ENCODE assay signal across 8 mouse cellular contexts in genomic region chr17:35701978-35702461, GRCm38 (mm10). TPM values are rescaled to one million over a fixed set of nuclear protein-coding genes. Genes with fewer than 3 reads are reported as not detected.
DNase-seq lines count a peak whose midpoint lies in the region; ATAC-seq lines count a peak whose summit lies in the region.

No protein-coding gene starts in this region.

- no peak for ATAC-seq in embryonic facial prominence, embryonic 14.5 days (ENCODE audit: low read depth)
- no peak for ATAC-seq in hindbrain, embryonic 11.5 days (ENCODE audit: low FRiP score)
- no peak for ATAC-seq in limb, embryonic 13.5 days (ENCODE audit: low FRiP score, low read depth)
- ATAC-seq in midbrain, embryonic 16.5 days, result no peak
- ATAC-seq in megakaryocyte-erythroid progenitor cell, adult 5-6 weeks (replicated peaks; ENCODE audit: low FRiP score, low TSS enrichment, poor library complexity, severe bottlenecking), result no peak
- ATAC-seq in frontal cortex, adult (ENCODE audit: low TSS enrichment), result no peak

- peak overlapping the region; percentile 63 for H3K4me2 ChIP-seq in embryonic facial prominence, embryonic 14.5 days (ENCODE audit: low read depth, low read length)
- H3K4me2 ChIP-seq in hindbrain, embryonic 11.5 days (replicated peaks; ENCODE audit: low read depth, low read length), result peak overlapping the region; percentile 88
- H3K4me2 ChIP-seq in limb, embryonic 13.5 days (replicated peaks), result peak overlapping the region; percentile 83
- peak overlapping the region; percentile 94 for H3K4me2 ChIP-seq in midbrain, embryonic 16.5 days (ENCODE audit: low read length)

- H3K9ac ChIP-seq in embryonic facial prominence, embryonic 14.5 days (ENCODE audit: low read depth, low read length), result peak overlapping the region; percentile 80
- peak overlapping the region; percentile 97 for H3K9ac ChIP-seq in hindbrain, embryonic 11.5 days (ENCODE audit: low read depth, low read length)
- peak overlapping the region; percentile 82 for H3K9ac ChIP-seq in limb, embryonic 13.5 days
- peak overlapping the region; percentile 95 for H3K9ac ChIP-seq in midbrain, embryonic 16.5 days (ENCODE audit: low read depth, low read length)

- H3K27me3 ChIP-seq in embryonic facial prominence, embryonic 14.5 days (replicated peaks; ENCODE audit: control insufficient read depth, insufficient read depth, low read length), result no peaks in the 10 kb centered on the region
- no peaks in the 10 kb centered on the region for H3K27me3 ChIP-seq in hindbrain, embryonic 11.5 days (ENCODE audit: control insufficient read depth, insufficient read depth, low read length)
- peaks cover 11% of the 10 kb centered on the region for H3K27me3 ChIP-seq in limb, embryonic 13.5 days
- no peaks in the 10 kb centered on the region for H3K27me3 ChIP-seq in midbrain, embryonic 16.5 days (ENCODE audit: control insufficient read depth, insufficient read depth, low read depth, low read length)

- H3K4me3 ChIP-seq in embryonic facial prominence, embryonic 14.5 days (ENCODE audit: low read depth, low read length), result peak overlapping the region; percentile 53
- H3K4me3 ChIP-seq in hindbrain, embryonic 11.5 days (ENCODE audit: low read depth, low read length), result peak overlapping the region; percentile 93
- H3K4me3 ChIP-seq in limb, embryonic 13.5 days, result peak overlapping the region; percentile 68
- peak overlapping the region; percentile 68 for H3K4me3 ChIP-seq in midbrain, embryonic 16.5 days (ENCODE audit: low read depth, low read length)

- H3K36me3 ChIP-seq in embryonic facial prominence, embryonic 14.5 days (ENCODE audit: control insufficient read depth, insufficient read depth, low read length), result no peaks in the 10 kb centered on the region
- no peaks in the 10 kb centered on the region for H3K36me3 ChIP-seq in hindbrain, embryonic 11.5 days (ENCODE audit: control insufficient read depth, insufficient read depth, low read length)
- H3K36me3 ChIP-seq in limb, embryonic 13.5 days, result no peaks in the 10 kb centered on the region
- H3K36me3 ChIP-seq in midbrain, embryonic 16.5 days (ENCODE audit: control insufficient read depth, insufficient read depth, low read length), result no peaks in the 10 kb centered on the region

- peak overlapping the region; percentile 95 for H3K27ac ChIP-seq in embryonic facial prominence, embryonic 14.5 days (replicated peaks; ENCODE audit: low read depth, low read length)
- H3K27ac ChIP-seq in hindbrain, embryonic 11.5 days (ENCODE audit: low read depth, low read length), result peak overlapping the region; percentile 100
- peak overlapping the region; percentile 91 for H3K27ac ChIP-seq in limb, embryonic 13.5 days
- H3K27ac ChIP-seq in midbrain, embryonic 16.5 days (ENCODE audit: low read length), result peak overlapping the region; percentile 98

- WGBS in embryonic facial prominence, embryonic 14.5 days, result 4% methylated on average over 16 of the region's 16 CpGs
- WGBS in hindbrain, embryonic 11.5 days, result 1% methylated on average over 16 of the region's 16 CpGs
- WGBS in limb, embryonic 13.5 days, result 3% methylated on average over 16 of the region's 16 CpGs
- 1% methylated on average over 16 of the region's 16 CpGs for WGBS in midbrain, embryonic 16.5 days

- no peaks in the 10 kb centered on the region for H3K9me3 ChIP-seq in embryonic facial prominence, embryonic 14.5 days (ENCODE audit: control insufficient read depth, low read length)
- H3K9me3 ChIP-seq in hindbrain, embryonic 11.5 days (ENCODE audit: control insufficient read depth, low read length), result no peaks in the 10 kb centered on the region
- no peaks in the 10 kb centered on the region for H3K9me3 ChIP-seq in limb, embryonic 13.5 days
- H3K9me3 ChIP-seq in midbrain, embryonic 16.5 days (replicated peaks; ENCODE audit: control insufficient read depth, low read length, poor library complexity, severe bottlenecking), result no peaks in the 10 kb centered on the region

- peaks cover 64% of the 10 kb centered on the region for H3K4me1 ChIP-seq in embryonic facial prominence, embryonic 14.5 days (ENCODE audit: control insufficient read depth, insufficient read depth, low read length)
- H3K4me1 ChIP-seq in hindbrain, embryonic 11.5 days (replicated peaks; ENCODE audit: control insufficient read depth, insufficient read depth, low read length), result peaks cover 12% of the 10 kb centered on the region
- peaks cover 73% of the 10 kb centered on the region for H3K4me1 ChIP-seq in limb, embryonic 13.5 days
- peaks cover 48% of the 10 kb centered on the region for H3K4me1 ChIP-seq in midbrain, embryonic 16.5 days (ENCODE audit: control insufficient read depth, insufficient read depth, low read length)

- DNase-seq in ovary, postnatal 36 days (ENCODE audit: low spot score), result peak; percentile 58
- no peak for DNase-seq in ovary, adult 18-20 months (ENCODE audit: low spot score)
- DNase-seq in embryonic facial prominence, embryonic 14.5 days (ENCODE audit: low spot score), result peak; percentile 85
- peak; percentile 59 for DNase-seq in hindbrain, embryonic 11.5 days (ENCODE audit: low spot score)

RNA-seq across cellular contexts. Expression of gene Ddr1, which starts 2.4 kb away (rescaled TPM):
- 50.6 and 54.1 TPM in 2 replicates for polyA plus RNA-seq in embryonic facial prominence, embryonic 14.5 days (2014; fragmentation: Nextera tagmentation; extraction: Ambion mirVana)
- 69.9 and 78.8 TPM in 2 replicates for polyA plus RNA-seq in hindbrain, embryonic 11.5 days (2014; fragmentation: Nextera tagmentation; extraction: Ambion mirVana)
- polyA plus RNA-seq in limb, embryonic 13.5 days (2015; fragmentation: Nextera tagmentation; extraction: Ambion mirVana), result 47.1 and 57.9 TPM in 2 replicates
- 87.8 and 103 TPM in 2 replicates for polyA plus RNA-seq in midbrain, embryonic 16.5 days (2015; fragmentation: Nextera tagmentation; extraction: Ambion mirVana)
- total RNA-seq in megakaryocyte-erythroid progenitor cell, adult 5-6 weeks (2014; fragmentation: Nextera tagmentation), result not detected in 2 replicates
- total RNA-seq in megakaryocyte-erythroid progenitor cell, adult 5-6 weeks (2017), result not detected in 2 replicates

RNA-seq across cellular contexts. Expression of gene Gtf2h4, which starts 28.5 kb away (rescaled TPM):
- polyA plus RNA-seq in embryonic facial prominence, embryonic 14.5 days (2014; fragmentation: Nextera tagmentation; extraction: Ambion mirVana), result 34.8 and 35.3 TPM in 2 replicates
- 37.8 and 41.4 TPM in 2 replicates for polyA plus RNA-seq in hindbrain, embryonic 11.5 days (2014; fragmentation: Nextera tagmentation; extraction: Ambion mirVana)
- polyA plus RNA-seq in limb, embryonic 13.5 days (2015; fragmentation: Nextera tagmentation; extraction: Ambion mirVana), result 45.3 and 48.0 TPM in 2 replicates
- polyA plus RNA-seq in midbrain, embryonic 16.5 days (2015; fragmentation: Nextera tagmentation; extraction: Ambion mirVana), result 26.5 and 27.3 TPM in 2 replicates
- 30.3 and 52.4 TPM in 2 replicates for total RNA-seq in megakaryocyte-erythroid progenitor cell, adult 5-6 weeks (2014; fragmentation: Nextera tagmentation)
- 35.0 and 40.6 TPM in 2 replicates for total RNA-seq in megakaryocyte-erythroid progenitor cell, adult 5-6 weeks (2017)

RNA-seq across cellular contexts. Expression of gene Vars2, which starts 34.6 kb away (rescaled TPM):
- 14.2 and 15.1 TPM in 2 replicates for polyA plus RNA-seq in embryonic facial prominence, embryonic 14.5 days (2014; fragmentation: Nextera tagmentation; extraction: Ambion mirVana)
- polyA plus RNA-seq in hindbrain, embryonic 11.5 days (2014; fragmentation: Nextera tagmentation; extraction: Ambion mirVana), result 6.9 and 8.7 TPM in 2 replicates
- 17.8 and 21.0 TPM in 2 replicates for polyA plus RNA-seq in limb, embryonic 13.5 days (2015; fragmentation: Nextera tagmentation; extraction: Ambion mirVana)
- 15.1 and 15.3 TPM in 2 replicates for polyA plus RNA-seq in midbrain, embryonic 16.5 days (2015; fragmentation: Nextera tagmentation; extraction: Ambion mirVana)
- total RNA-seq in megakaryocyte-erythroid progenitor cell, adult 5-6 weeks (2014; fragmentation: Nextera tagmentation), result 32.5 and 44.2 TPM in 2 replicates
- total RNA-seq in megakaryocyte-erythroid progenitor cell, adult 5-6 weeks (2017), result 8.3 and 19.1 TPM in 2 replicates

RNA-seq across cellular contexts. Expression of gene Mucl3, which starts 58.5 kb away (rescaled TPM):
- 0.08 TPM in 2 replicates for polyA plus RNA-seq in embryonic facial prominence, embryonic 14.5 days (2014; fragmentation: Nextera tagmentation; extraction: Ambion mirVana)
- 0.32 TPM in 1 of 2 replicates, not detected in the other for polyA plus RNA-seq in hindbrain, embryonic 11.5 days (2014; fragmentation: Nextera tagmentation; extraction: Ambion mirVana)
- 0.11 and 0.24 TPM in 2 replicates for polyA plus RNA-seq in limb, embryonic 13.5 days (2015; fragmentation: Nextera tagmentation; extraction: Ambion mirVana)
- polyA plus RNA-seq in midbrain, embryonic 16.5 days (2015; fragmentation: Nextera tagmentation; extraction: Ambion mirVana), result 0.07 and 0.14 TPM in 2 replicates
- total RNA-seq in megakaryocyte-erythroid progenitor cell, adult 5-6 weeks (2014; fragmentation: Nextera tagmentation), result not detected in 2 replicates
- total RNA-seq in megakaryocyte-erythroid progenitor cell, adult 5-6 weeks (2017), result not detected in 2 replicates
